13 mouse cellular contexts compared by ENCODE assay signal in genomic region chr11:57658751-57659150, GRCm38 (mm10). TPM values are rescaled to one million over a fixed set of nuclear protein-coding genes. Genes with fewer than 3 reads are reported as not detected.
A peak's percentile ranks its signal among the peaks of the same experiment; 100 is the strongest.
DNase-seq lines count a peak whose midpoint lies in the region.
"Had no signal": no experiment of that assay in that cellular context is flagged by ENCODE, and none has a peak within 500 bp of the region (broad histone marks: within the 10 kb centered on the region; RNA-seq: fewer than 3 reads in every experiment).

No protein-coding gene starts in this region.

- peak; percentile 0 for DNase-seq in gastrocnemius, postnatal 14 days
- DNase-seq in gastrocnemius, postnatal 4 days (ENCODE audit: low spot score in 2 of 2), result no peak
- peak; percentile 2 to 9 for DNase-seq in spleen, postnatal 10 days (ENCODE audit: low spot score in 2 of 2)
- DNase-seq in spleen, postnatal 36 days (ENCODE audit: low spot score in 2 of 2), result no peak
- peak; percentile 4 for DNase-seq in thymus, postnatal 4 days
- no peak for DNase-seq in thymus, postnatal 0 days (ENCODE audit: low spot score)
- DNase-seq: adrenal gland, adult 2 months; adrenal gland, postnatal 36 days; cerebellum, adult 18-20 months; cerebellum, adult 9-10 months; cerebellum, postnatal 14 days; heart, adult 18-20 months; heart, postnatal 4 days had no signal

- intact Hi-C loops in gastrocnemius, postnatal 14 days (cut with DNase I; ENCODE audit: low total_unique reads), result no loop called here

RNA-seq across cellular contexts. Expression of gene Galnt10, which starts 13.5 kb away (rescaled TPM):
- 10 to 100 TPM; 11.3 to 12.4 TPM for total RNA-seq in gastrocnemius, postnatal 14 days (2021)
- total RNA-seq in gastrocnemius, postnatal 4 days (2021), result 10 to 100 TPM; 16.9 to 18.8 TPM
- polyA plus RNA-seq in thymus, postnatal 0 days (2015; fragmentation: Nextera tagmentation; extraction: Ambion mirVana), result 22.9 and 25.1 TPM in 2 replicates

Comparison
In these comparisons a context has a peak if more than half of its experiments do, and no peak if none do; other contexts are left out.
1. DNase-seq: peak in gastrocnemius, postnatal 14 days (single experiment), spleen, postnatal 10 days (2 of 2) and thymus, postnatal 4 days (single experiment); none in gastrocnemius, postnatal 4 days (0 of 2), spleen, postnatal 36 days (0 of 2) and thymus, postnatal 0 days (single experiment).